Mouse (Mus musculus) WW6 (cell line): ENCODE data around the gene Fanca.
"Not testable (repeated sequence)": the region's sequence is repeated elsewhere in the genome, so short reads cannot be mapped to it uniquely, and the experiment has no call there.

Source experiments
- DNase-seq: peaks from one replicate; pipeline ENCODE4 v3.0.0-alpha.2; 2013; ENCODE audit warnings: low read depth, low spot score

The Fanca gene

DNA sequence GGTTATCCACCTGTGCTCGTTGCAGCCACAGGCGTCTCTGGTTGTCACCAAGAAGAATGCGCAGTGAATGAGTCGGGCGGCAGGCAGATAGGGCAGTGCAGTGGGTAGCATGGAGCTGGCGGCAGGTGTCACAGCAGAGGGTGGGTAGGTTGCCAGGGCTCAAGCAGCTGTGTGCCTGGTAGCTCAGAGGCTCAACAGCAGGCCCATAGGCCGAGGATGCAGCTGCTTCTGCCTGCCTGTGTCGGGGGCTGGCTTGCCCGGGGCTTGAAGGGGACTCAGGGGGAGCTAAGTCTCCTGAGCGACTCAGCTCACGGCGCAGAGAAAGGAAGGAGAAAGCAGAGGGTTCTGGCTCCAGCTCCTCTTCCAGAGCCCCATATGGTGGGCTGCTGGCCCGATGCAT is 85.1 kb downstream of the Fanca start:
- no peak for DNase-seq

DNA sequence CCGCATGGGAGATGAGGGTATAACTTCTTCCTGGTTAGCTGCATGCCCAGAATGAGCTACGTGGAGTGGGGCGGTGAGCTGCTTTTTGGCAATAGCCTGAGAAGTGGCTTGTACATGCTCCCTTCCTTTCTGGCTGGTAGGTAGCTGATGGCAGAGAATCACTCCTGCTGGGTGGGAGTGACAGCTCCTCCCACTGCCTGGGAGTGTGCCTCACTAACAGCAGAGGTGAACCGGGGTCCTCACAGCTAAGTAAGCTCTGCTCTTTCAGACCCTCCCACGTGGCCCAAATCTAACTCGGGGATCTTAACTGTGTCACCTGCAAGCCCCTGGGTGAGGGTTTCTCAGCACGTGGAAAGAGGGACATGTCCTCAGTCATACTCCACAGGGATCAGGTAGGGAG is 85.8 kb downstream of the Fanca start:
- DNase-seq: no peak

DNA sequence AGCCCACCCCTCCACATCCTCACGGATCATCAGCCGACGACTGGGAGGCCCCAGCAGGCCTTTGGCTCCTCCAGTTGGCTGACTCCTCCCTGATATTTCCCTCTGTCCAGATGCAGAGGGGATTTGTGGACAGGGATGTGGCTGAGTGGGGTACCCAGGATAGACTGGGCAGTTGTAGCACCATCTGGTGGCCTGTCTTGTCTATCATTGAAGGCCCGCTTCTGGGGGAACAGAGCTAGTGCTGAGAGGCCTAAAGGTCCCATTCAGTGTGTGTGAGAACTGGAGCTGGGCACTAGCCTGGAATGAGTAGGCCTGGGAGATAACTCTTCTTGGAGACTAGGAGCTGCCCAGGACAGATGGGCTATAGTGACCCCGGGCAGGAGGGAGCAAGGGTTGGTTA is 86.6 kb downstream of the Fanca start:
- DNase-seq: no peak

DNA sequence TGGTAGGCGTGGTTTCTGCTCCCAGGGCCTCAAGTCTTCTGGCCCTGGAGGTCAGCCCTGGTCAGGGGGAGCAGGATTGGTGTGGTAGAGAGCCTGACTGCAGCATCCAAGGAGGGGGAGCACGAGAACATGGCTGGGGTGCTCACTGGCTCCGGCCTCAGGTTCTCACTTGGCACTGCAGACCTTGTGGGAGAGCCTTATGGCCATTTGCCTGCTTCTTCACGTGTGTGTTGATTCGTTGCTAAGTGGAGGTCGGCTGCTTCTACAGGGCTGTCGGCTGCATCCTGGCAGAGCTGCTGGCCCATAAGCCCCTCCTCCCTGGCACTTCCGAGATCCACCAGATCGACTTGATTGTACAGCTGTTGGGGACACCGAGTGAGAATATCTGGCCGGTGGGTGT is 88.0 kb downstream of the Fanca start:
- not testable (repeated sequence) for DNase-seq

- DNase-seq: no peak
These were observed 90.0 kb downstream of the Fanca start for GRCm38 (mm10) chr8:123228416-123228815.

GRCm38 (mm10) chr8:123224278-123225266 is 93.8 kb downstream of the Fanca start, which contains the start of gene Cdk10:
Cdk10 (plus strand) TSS chr8:123224842.
- DNase-seq: peak; percentile 81

- DNase-seq: no peak
These were observed 97.5 kb downstream of the Fanca start for GRCm38 (mm10) chr8:123220917-123221316.
